Mouse (Mus musculus) spleen, adult 2 months (tissue): ENCODE data around the gene Blcap.

ENCODE experiments used
- CTCF ChIP-seq: fragments of 200-500 bp; IDR thresholded peaks from 2 replicates; pipeline ENCODE4 v1.5.1; 2011; ENCODE audit warnings: mild to moderate bottlenecking, inconsistent platforms; ENCODE audit not compliant: insufficient read depth, insufficient read length, insufficient replicate concordance; ENCODE audit errors: extremely low read depth
- POLR2A ChIP-seq: fragments of 200-500 bp; IDR thresholded peaks from 2 replicates; pipeline ENCODE4 v1.6.1; 2011; ENCODE audit warnings: low read depth, low read length, inconsistent platforms

GRCm38 (mm10) chr2:157517526-157517925 lies 53.5 kb downstream of the Blcap start:
- TF ChIP-seq CTCF: no peak
- no peak for TF ChIP-seq POLR2A
